Mouse (Mus musculus) heart, postnatal 36 days (tissue): ENCODE results near the gene Dnaic2. TPM values are rescaled to one million over a fixed set of nuclear protein-coding genes. Genes with fewer than 3 reads are reported as not detected.

ENCODE experiments used
- DNase-seq, 2 experiments: peaks; one replicate each; pipeline ENCODE4 v3.0.0; 2021 to 2022
- intact Hi-C: fragments of 180-260 bp; cut with DNase I; formaldehyde crosslinking; loops from one replicate; pipeline ENCODE4 v1.15.1; 2025
- total RNA-seq, 2 experiments: library from RNA; stranded (reverse); gene quantifications; 2 replicates each; pipeline ENCODE4 v1.2.3; 2021

Gene Dnaic2
- total RNA-seq = under 1 TPM; 0.08 to 0.17 TPM

DNA sequence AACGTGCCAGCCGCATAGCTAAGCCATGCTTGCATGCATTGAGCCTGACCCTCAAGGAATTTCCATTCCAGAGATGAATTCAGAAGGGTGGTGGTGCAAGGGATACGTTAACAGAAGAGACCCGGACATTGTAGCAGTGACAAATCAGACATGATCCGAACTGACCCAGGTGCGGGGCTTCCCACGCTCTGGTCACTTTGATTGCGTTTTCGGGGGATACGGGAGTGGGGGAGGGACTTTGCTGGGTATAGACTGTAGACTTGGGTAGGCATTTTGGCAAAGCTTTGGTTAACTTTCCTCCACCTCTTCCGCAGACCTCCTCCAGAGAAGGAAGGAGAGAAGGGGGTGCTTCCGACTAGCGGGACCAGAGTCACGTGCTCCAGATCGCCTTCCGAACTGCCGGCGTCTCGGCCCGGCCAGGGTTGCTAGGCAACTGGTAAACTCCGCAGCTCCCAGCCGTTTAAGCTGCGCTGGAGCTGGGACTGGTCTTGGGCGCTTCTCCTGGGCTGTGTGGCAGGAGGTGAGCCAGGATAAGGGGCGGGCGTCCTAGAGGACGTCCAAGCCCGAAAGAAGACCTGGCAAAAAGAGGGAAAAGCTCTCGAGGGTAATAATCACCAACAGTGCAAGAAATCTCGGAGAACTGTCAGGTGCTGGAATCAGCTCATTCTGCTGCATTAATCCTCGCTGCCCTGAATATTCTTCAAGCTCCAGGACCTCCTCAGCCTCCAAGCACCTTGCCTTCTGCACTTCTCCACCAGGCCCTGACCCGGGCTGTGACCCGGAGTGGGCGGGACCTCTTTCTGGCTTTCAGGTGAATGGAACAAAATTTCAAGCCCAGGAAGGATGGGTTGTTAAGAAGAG is at the start of gene Dnaic2:
Gene Dnaic2 (plus strand): TSS at position 444 of the 861 bp plus-strand sequence.
- peak; percentile 71 for DNase-seq
- intact Hi-C loops = no loop called here

DNA sequence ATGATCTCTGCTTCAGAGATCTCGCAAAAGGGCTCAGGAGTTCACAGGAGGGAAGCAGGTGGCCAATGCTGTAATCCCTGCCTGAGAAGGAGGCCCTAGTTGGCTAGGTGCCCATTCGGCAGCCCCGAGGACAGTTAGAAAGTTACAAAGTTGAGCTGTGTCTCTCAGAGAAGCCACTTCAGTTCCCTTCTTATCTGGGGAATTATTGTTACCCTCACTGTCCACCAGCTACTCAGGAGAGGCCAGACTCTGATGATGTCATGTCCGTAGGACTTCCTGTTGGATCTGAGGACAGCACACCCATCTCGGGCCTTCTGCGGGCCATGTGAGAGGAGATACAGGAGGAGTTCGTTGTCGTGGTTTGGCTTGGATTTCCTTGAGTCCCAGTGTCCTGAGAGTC is 47.6 kb upstream of the Dnaic2 start:
- DNase-seq = peak in 1 of 2 experiments; percentile 45
- intact Hi-C loops = no loop called here

DNA sequence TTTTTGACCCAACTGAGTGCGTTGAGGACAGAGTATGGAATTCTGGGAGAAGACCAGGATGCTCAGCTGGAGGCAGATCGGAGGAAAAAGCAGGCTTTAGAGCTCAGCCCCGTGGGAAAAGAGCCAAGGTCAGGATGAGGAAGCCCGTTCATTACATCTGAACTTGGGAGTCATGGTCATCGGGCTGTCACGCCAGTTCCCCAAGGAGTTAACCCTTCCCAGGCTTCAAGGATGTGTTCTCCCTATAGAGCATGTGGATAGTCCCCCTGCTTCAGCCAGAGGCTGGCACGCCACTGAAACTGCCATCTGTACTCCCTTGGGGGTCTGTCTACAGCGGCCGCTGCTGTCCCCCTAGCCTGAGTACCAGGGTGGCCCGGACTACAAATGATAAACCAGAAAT is 46.9 kb upstream of the Dnaic2 start:
- intact Hi-C loops = no loop called here
- DNase-seq = peak in 1 of 2 experiments; percentile 38

GRCm38 (mm10) chr11:114681054-114681453 is 46.2 kb upstream of the Dnaic2 start:
- DNase-seq = no peak
- intact Hi-C loops = no loop called here

GRCm38 (mm10) chr11:114682321-114682900 is 44.8 kb upstream of the Dnaic2 start:
- DNase-seq = no peak
- intact Hi-C loops = no loop called here

DNA sequence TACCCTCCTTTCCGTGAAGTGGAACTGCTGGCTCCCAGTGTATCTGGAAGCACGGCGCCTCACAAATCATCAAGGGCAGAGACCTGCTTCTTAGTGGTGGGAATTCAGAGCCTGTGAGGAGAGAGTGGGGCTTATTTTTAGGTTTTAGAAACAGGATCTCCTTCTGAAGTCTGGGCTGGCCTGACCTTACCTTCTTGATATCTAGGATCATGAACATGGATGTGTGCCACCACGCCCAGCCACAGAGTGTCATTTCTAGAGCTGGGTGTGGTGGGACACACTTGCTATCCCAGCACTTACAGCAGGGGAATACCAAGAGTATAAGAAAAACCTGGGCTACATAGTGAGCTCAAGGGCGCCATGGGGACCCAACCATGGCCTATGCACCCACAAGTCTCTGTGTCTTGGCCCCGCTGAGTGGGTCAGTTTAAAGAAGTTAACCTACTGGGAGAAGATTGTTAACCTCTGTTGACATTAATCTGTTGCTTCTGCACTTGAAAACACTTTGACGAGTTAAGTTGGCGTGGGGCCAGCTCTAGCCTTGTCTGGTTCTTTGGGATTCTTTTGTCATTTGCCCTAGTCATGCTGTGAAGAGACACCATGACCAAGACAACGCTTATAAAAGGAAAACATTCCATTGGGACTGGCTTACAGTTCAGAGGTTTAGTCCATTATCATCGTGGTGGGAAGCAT is 44.0 kb upstream of the Dnaic2 start:
- intact Hi-C loops = no loop called here
- no peak for DNase-seq

DNA sequence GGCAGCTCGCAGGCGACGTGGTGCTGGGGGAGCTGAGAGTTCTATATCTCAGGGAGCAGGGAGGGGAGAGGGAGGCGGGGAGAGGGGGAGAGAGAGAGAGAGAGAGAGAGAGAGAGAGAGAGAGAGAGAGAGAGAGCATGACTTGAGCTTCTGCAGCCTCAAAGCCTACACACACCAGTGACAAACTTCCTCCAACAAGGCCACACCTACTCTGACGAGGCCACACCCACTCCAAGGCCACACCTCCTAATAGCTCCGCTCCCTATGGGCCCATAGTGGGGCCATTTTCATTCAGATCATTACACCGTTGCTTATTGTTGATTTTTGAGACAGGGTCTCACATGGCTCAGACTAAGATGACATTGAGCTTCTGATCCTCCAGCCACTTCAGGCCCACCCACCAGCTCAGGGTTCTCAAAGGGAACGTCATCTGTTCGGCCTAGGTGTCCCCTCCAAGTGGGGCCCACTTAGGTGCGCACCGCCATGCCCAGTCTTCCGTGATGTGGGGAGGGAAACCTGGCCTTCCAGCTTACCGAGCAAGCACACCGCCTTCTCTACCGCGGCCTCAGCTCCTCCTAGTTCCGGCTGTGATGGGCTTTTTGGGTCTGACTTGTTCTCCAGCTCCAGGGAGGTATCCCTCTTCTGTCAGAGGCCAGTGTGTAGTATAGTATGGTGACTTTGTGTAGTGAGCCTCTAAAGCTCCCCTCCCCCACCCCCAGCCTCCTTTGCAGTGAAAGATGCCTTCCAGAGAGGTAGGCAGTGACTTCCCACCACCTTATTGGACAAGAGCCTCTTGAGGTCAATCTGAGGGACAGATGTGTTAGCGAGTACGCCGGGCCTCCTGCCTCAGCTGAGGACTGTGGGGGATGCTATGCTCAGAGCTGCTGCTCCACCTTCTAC is 43.2 kb upstream of the Dnaic2 start:
- intact Hi-C loops = no loop called here
- DNase-seq = no peak

- intact Hi-C loops = no loop called here
- no peak for DNase-seq
Observed at GRCm38 (mm10) chr11:114684627-114685373, 42.4 kb upstream of the Dnaic2 start.

- DNase-seq = no peak
- intact Hi-C loops = no loop called here
Observed at GRCm38 (mm10) chr11:114685526-114686040, 41.6 kb upstream of the Dnaic2 start.

- intact Hi-C loops = no loop called here
- no peak for DNase-seq
Observed at GRCm38 (mm10) chr11:114686221-114686959, 40.8 kb upstream of the Dnaic2 start.

DNA sequence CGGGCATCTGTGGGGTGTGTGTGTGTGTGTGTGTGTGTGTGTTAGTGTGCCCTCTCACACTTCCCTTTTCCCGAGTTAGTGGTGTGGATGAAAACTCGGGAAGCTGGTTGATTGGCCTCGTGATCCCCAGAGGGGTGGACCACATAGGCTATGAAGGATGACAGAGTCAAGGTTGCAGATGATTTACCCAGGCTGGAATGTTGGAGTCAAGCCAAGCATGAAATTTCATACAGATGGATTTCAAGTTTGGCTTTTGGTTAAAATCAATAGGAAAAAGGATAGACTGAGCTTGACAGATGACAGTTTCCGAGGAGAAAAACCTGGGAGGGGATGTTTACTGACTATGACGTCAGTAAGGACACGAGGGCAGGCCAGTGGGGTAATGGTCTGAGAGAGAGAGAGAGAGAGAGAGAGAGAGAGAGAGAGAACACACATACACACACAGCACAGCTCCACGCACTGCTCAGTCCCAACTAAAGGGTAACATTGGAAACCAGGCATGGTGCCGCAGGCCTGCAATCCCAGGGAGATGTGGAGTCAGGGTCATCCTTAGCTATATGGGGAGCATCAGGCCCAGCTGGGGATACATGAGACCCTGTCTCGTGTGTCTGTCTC is 39.5 kb upstream of the Dnaic2 start:
- DNase-seq = no peak
- intact Hi-C loops = no loop called here

GRCm38 (mm10) chr11:114688729-114689128 is 38.5 kb upstream of the Dnaic2 start:
- no peak for DNase-seq
- intact Hi-C loops = no loop called here

GRCm38 (mm10) chr11:114690192-114690591 is 37.0 kb upstream of the Dnaic2 start:
- no peak for DNase-seq
- intact Hi-C loops = no loop called here

DNA sequence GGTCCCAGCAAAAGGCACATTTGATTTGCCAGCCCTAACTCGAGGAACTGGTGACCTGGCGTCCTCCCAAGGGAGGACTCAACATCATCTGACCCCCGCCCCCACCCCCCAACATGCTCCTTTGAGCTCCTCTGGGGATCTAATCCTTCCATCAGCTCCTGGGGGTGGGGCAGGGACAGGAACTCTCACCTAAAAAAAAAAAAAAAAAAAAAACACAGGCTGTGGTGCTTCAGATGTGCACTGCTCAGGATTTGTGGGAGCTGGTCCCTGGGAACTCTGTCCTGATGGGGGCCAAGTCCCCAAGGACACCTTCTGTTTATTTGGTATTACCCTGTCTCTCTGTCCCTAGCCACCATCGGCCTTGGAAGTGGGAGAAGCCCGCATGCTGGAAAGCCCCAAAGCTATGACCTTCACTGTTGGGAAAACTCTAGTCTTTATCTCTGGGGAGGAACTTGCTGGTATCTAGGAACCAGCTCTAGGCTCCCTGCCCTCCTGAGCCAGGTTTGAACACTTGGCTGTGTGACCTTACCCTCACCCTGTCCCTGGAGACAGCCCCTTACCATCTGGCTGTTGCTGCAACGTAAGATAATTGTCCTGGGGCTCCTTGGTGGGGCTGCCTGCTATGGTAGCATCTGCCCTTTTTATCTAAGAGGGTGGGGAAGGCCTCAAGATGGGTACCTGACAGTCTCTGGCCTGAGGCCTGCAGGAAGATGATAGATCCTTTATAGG is 35.6 kb upstream of the Dnaic2 start:
- DNase-seq = no peak

GRCm38 (mm10) chr11:114692601-114693000 is 34.6 kb upstream of the Dnaic2 start:
- no peak for DNase-seq
- intact Hi-C loops = no loop called here

More for the DNA sequence above, 35.6 kb upstream of the Dnaic2 start:
- intact Hi-C loops = no loop called here

DNA sequence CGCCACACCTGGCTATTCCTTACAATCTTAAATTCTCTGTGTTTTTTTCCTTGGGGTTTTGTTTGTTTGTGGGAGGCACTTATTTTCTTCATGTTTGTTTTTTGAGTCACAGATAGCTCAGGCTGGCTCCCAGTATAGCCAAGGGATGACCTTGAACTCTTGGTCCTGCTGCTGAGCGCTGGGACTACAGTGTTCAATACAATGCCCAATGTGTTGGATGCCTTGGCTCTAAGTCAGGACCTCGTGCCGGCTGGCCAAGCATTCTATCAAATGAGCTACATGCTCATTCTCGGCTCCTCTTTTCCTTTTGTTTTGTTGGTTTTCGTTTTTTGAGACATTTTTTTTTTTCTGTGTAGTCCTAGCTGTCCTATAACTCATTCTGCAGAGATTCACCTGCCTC is 33.8 kb upstream of the Dnaic2 start:
- no peak for DNase-seq
- intact Hi-C loops = no loop called here

DNA sequence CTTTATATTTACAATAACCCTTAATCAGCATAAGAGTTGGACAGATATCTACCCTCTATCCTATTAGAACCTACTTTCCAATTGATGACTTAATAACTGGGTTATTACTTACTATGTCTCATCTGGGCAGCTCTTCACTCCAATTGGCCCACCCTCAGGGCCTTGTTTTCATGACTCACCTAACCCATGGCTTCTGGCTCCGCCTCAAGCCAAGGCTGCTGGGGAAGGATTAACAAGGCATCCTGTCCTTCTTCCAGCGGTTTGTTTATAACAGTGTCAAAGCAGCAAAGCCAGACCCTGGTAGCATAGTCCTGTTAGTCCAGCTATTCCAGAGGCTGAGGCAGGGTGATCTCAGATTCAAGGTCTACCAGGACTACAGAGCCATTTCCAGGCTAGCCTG is 32.8 kb upstream of the Dnaic2 start:
- intact Hi-C loops = no loop called here
- DNase-seq = no peak

DNA sequence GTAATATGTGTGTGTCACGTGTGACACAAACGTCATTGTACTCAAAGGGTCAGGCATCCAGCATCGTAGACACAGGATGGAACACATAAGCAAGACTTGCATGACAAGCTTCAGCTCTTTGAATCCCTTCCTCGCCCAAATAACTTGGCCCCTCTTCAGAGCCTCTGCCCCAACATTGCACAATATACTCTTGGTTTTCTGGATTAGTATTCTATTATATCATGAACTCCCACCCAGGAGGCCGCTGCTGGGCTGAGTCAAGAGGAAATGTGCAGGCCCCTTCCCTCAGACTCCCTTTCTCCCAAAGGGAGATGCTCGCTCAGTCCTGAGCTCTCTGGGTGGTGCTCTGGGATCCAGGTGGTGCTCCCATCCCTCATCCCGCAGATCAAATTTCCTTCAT is 28.7 kb upstream of the Dnaic2 start:
- intact Hi-C loops = no loop called here
- no peak for DNase-seq
